Mouse (Mus musculus) intestine, embryonic 14.5 days (tissue): Measurements from ENCODE around the gene Pgbd5. TPM values are rescaled to one million over a fixed set of nuclear protein-coding genes. Genes with fewer than 3 reads are reported as not detected.

Source experiments
- ATAC-seq: fragments of 200-750 bp; cut with Nextera tagmentation; replicated peaks from 2 replicates; pipeline ENCODE4 v1.8.0; 2017; ENCODE audit warnings: low read depth, moderate number of reproducible peaks, moderate TSS enrichment, moderate library complexity; ENCODE audit not compliant: low FRiP score, low TSS enrichment
- DNase-seq: peaks from one replicate; pipeline ENCODE4 v3.0.0-alpha.2; 2018; ENCODE audit warnings: low spot score
- H3K27ac ChIP-seq: fragments of 300-500 bp; sonication (generic); 2 replicates; pipeline ENCODE4 v1.5.1; 2014; ENCODE audit warnings: low read depth, mild to moderate bottlenecking, control low read depth
- H3K27me3 ChIP-seq: fragments of 300-500 bp; sonication (generic); replicated peaks from 2 replicates; pipeline ENCODE4 v1.6.1; 2014; ENCODE audit warnings: low read length, control low read depth; ENCODE audit not compliant: control insufficient read depth, insufficient read depth
- H3K36me3 ChIP-seq: fragments of 300-500 bp; sonication (generic); 2 replicates; pipeline ENCODE4 v1.6.1; 2014; ENCODE audit warnings: low read length, control low read depth; ENCODE audit not compliant: control insufficient read depth, insufficient read depth
- H3K4me1 ChIP-seq: fragments of 300-500 bp; sonication (generic); replicated peaks from 2 replicates; pipeline ENCODE4 v1.6.1; 2014; ENCODE audit warnings: low read length, control low read depth, mixed read lengths; ENCODE audit not compliant: control insufficient read depth, insufficient read depth
- H3K4me2 ChIP-seq: fragments of 300-500 bp; sonication (generic); 2 replicates; pipeline ENCODE4 v1.6.1; 2014; ENCODE audit warnings: low read length
- H3K4me3 ChIP-seq: fragments of 300-500 bp; sonication (generic); 2 replicates; pipeline ENCODE4 v1.5.1; 2014; ENCODE audit warnings: low read depth, low read length, control low read depth, mixed read lengths
- H3K9ac ChIP-seq: fragments of 300-500 bp; sonication (generic); 2 replicates; pipeline ENCODE4 v1.6.1; 2014; ENCODE audit warnings: mild to moderate bottlenecking, low read length
- H3K9me3 ChIP-seq: fragments of 300-500 bp; sonication (generic); 2 replicates; pipeline ENCODE4 v1.6.1; 2016; ENCODE audit warnings: low read length, control low read depth; ENCODE audit not compliant: control insufficient read depth
- WGBS: fragments of 180-500 bp; shearing (Covaris S2); extraction: QIAGEN DNeasy Blood & Tissue Kit; methylation state at CpG from one replicate; pipeline ENCODE4 v1.1.7; 2014; 5-methylcytosine and 5-hydroxymethylcytosine counted together
- polyA plus RNA-seq: library from polyadenylated mRNA; unstranded; fragments of >200 nt; fragmentation: Nextera tagmentation; extraction: Ambion mirVana; gene quantifications from 2 replicates; pipeline ENCODE4 v1.2.1, GENCODE M21; 2014

The Pgbd5 gene
- polyA plus RNA-seq, 1 experiment from 2014 or later = 3.5 TPM

DNA sequence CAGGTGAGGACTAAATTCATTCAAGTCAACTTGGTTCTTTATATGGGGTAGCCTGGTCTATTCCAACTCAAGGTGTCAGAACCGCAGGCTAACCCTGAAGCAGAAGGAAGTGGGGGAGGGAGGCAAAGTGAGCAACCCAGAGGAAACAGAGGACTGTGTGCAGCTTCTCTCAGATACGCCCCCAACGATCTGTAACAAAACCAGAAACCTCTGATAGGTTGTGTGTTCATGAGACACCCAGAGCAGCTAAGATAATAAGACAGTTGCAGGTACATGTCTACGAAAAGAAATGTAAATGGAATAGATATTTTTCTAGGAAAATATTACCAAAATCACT, 120.2 kb downstream of the Pgbd5 start:
- DNase-seq (no peak), ATAC-seq (no peak)
- Histone ChIP-seq H3K9ac (no peak overlapping the region), H3K36me3 (peaks cover 17% of the 10 kb centered on the region), H3K27me3 (no peaks in the 10 kb centered on the region), H3K4me1 (peaks cover 11% of the 10 kb centered on the region; the same call in 1 of the 2 replicates), H3K9me3 (no peaks in the 10 kb centered on the region), H3K4me2 (no peak overlapping the region), H3K4me3 (no peak overlapping the region), H3K27ac (no peak overlapping the region)
- 93% methylated on average over 4 of the region's 4 CpGs for WGBS

Other genes with a start within 250 kb of the Pgbd5 start
- 60.5 and 63.9 TPM in 2 replicates for gene Galnt2, start 208.3 kb downstream of the Pgbd5 start, polyA plus RNA-seq
- gene Cog2, start 81.1 kb upstream of the Pgbd5 start, polyA plus RNA-seq = 35.3 and 38.2 TPM in 2 replicates
- gene Agt, start 130.0 kb upstream of the Pgbd5 start, polyA plus RNA-seq = 2.2 and 2.7 TPM in 2 replicates
- 0.15 TPM in 1 of 2 replicates, not detected in the other for gene Capn9, start 136.5 kb upstream of the Pgbd5 start, polyA plus RNA-seq
- 37.6 and 38.1 TPM in 2 replicates for gene 2310022B05Rik, start 223.7 kb upstream of the Pgbd5 start, polyA plus RNA-seq